Comparison of ENCODE assay signal across 8 mouse cellular contexts in the genomic region with DNA sequence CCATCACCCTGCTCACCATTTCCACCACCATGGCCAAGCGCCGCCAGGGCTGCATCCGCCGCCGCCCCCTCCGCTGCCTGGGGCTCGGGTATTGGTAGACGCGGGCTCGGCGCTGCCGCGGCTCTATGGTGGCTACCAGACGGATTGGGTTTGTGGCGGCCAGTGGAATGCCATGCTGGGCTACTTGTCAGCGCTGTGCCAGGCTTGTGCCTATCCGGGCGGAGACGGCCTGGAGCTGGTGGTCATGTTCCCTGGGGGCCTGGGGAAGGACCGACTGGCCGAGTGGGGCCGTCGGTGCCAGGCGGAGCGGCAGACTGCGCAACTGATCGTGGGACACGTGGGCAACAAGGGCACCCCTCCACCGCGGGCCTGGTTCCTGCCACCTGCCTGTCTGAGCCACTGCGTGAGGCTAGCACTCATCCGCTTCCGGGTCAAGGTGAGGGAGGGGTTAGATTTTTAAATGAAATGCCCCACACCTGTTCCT. TPM values are rescaled to one million over a fixed set of nuclear protein-coding genes. Genes with fewer than 3 reads are reported as not detected.
DNase-seq lines count a peak whose midpoint lies in the region; ATAC-seq and TF ChIP-seq lines count a peak whose summit lies in the region.

No protein-coding gene starts in this region.

- TF ChIP-seq POLR2A in embryonic fibroblast, embryonic 13.5 days (IDR thresholded peaks at IDR 0.05; ENCODE audit: low read depth, low read length), result 0 out of 2 replicates have a peak, but pooled peaks have one; percentile 37
- TF ChIP-seq POLR2A in myocyte (IDR thresholded peaks at IDR 0.05; ENCODE audit: insufficient read length, low read depth), result peak; percentile 60

- 16% methylated on average over 29 of the region's 33 CpGs for WGBS in heart, embryonic 11.5 days (ENCODE audit: insufficient replicate concordance)
- 31% methylated on average over 33 of the region's 33 CpGs for WGBS in kidney, embryonic 16.5 days
- 11% methylated on average over 19 of the region's 33 CpGs for WGBS in liver, embryonic 12.5 days (ENCODE audit: insufficient replicate concordance)
- 26% methylated on average over 29 of the region's 33 CpGs for WGBS in stomach, embryonic 14.5 days

- ATAC-seq in CD4-positive, CD25-positive, alpha-beta regulatory T cell, adult 4 months, result peak; percentile 73
- peak; percentile 65 for ATAC-seq in heart, embryonic 11.5 days (replicated peaks; ENCODE audit: insufficient number of reproducible peaks, low FRiP score, low TSS enrichment)
- ATAC-seq in kidney, embryonic 16.5 days (ENCODE audit: low FRiP score, low TSS enrichment), result peak; percentile 68
- peak; percentile 50 for ATAC-seq in liver, embryonic 12.5 days
- ATAC-seq in stomach, embryonic 14.5 days (ENCODE audit: insufficient number of reproducible peaks, insufficient read depth, low FRiP score, low read depth), result peak; percentile 62

- H3ac ChIP-seq in myocyte (ENCODE audit: control insufficient read depth, insufficient read length), result peak overlapping the region; percentile 19

- no peaks in the 10 kb centered on the region for H3K9me3 ChIP-seq in heart, embryonic 11.5 days (replicated peaks; ENCODE audit: control insufficient read depth, low read length)
- no peaks in the 10 kb centered on the region for H3K9me3 ChIP-seq in kidney, embryonic 16.5 days (ENCODE audit: low read length)
- no peaks in the 10 kb centered on the region for H3K9me3 ChIP-seq in liver, embryonic 12.5 days (replicated peaks)
- no peaks in the 10 kb centered on the region for H3K9me3 ChIP-seq in stomach, embryonic 14.5 days (ENCODE audit: control insufficient read depth, low read depth, low read length)

- H3K27ac ChIP-seq in embryonic fibroblast, embryonic 13.5 days (ENCODE audit: insufficient read depth, low read length), result peak overlapping the region; percentile 48
- 0 out of 2 replicates have a peak overlapping the region, but pooled peaks have one; percentile 76 for H3K27ac ChIP-seq in heart, embryonic 11.5 days (ENCODE audit: low read depth, low read length)
- H3K27ac ChIP-seq in kidney, embryonic 16.5 days (ENCODE audit: low read length), result peak overlapping the region; percentile 86
- peak overlapping the region; percentile 78 for H3K27ac ChIP-seq in liver, embryonic 12.5 days
- peak overlapping the region; percentile 75; the same call in 1 of the 2 replicates for H3K27ac ChIP-seq in stomach, embryonic 14.5 days (ENCODE audit: low read length)

- no peaks in the 10 kb centered on the region for H3K36me3 ChIP-seq in heart, embryonic 11.5 days (ENCODE audit: control insufficient read depth, insufficient read depth, low read length)
- H3K36me3 ChIP-seq in kidney, embryonic 16.5 days (ENCODE audit: insufficient read depth, low read length), result no peaks in the 10 kb centered on the region
- peaks cover 4% of the 10 kb centered on the region; the same call in 1 of the 2 replicates for H3K36me3 ChIP-seq in liver, embryonic 12.5 days
- no peaks in the 10 kb centered on the region for H3K36me3 ChIP-seq in myocyte (ENCODE audit: control insufficient read depth, insufficient read depth)
- no peaks in the 10 kb centered on the region for H3K36me3 ChIP-seq in stomach, embryonic 14.5 days (ENCODE audit: control insufficient read depth, insufficient read depth, low read length)

- H3K4me1 ChIP-seq in embryonic fibroblast, embryonic 13.5 days (ENCODE audit: control insufficient read depth, insufficient read depth, low read length), result no peaks in the 10 kb centered on the region
- no peaks in the 10 kb centered on the region for H3K4me1 ChIP-seq in heart, embryonic 11.5 days (ENCODE audit: control insufficient read depth, insufficient read depth, low read length)
- H3K4me1 ChIP-seq in kidney, embryonic 16.5 days (ENCODE audit: insufficient read depth, low read length), result peaks cover 10% of the 10 kb centered on the region; the same call in 1 of the 2 replicates
- peaks cover 11% of the 10 kb centered on the region for H3K4me1 ChIP-seq in liver, embryonic 12.5 days
- H3K4me1 ChIP-seq in stomach, embryonic 14.5 days (ENCODE audit: control insufficient read depth, insufficient read depth, low read length), result no peaks in the 10 kb centered on the region

- peak overlapping the region; percentile 71 for H3K9ac ChIP-seq in heart, embryonic 11.5 days (ENCODE audit: low read depth, low read length)
- H3K9ac ChIP-seq in kidney, embryonic 16.5 days (replicated peaks; ENCODE audit: low read length), result peak overlapping the region; percentile 70
- peak overlapping the region; percentile 78 for H3K9ac ChIP-seq in liver, embryonic 12.5 days
- H3K9ac ChIP-seq in stomach, embryonic 14.5 days (replicated peaks; ENCODE audit: low read depth, low read length), result peak overlapping the region; percentile 64

- peak overlapping the region; percentile 64 for H3K4me3 ChIP-seq in embryonic fibroblast, embryonic 13.5 days (ENCODE audit: insufficient read depth, low read length)
- H3K4me3 ChIP-seq in heart, embryonic 11.5 days (ENCODE audit: low read depth, low read length), result peak overlapping the region; percentile 73
- H3K4me3 ChIP-seq in kidney, embryonic 16.5 days (ENCODE audit: low read length), result peak overlapping the region; percentile 63
- peak overlapping the region; percentile 74 for H3K4me3 ChIP-seq in liver, embryonic 12.5 days
- H3K4me3 ChIP-seq in myocyte, result peak overlapping the region; percentile 32
- peak overlapping the region; percentile 57 for H3K4me3 ChIP-seq in stomach, embryonic 14.5 days (ENCODE audit: low read depth, low read length)

- TF ChIP-seq CTCF in embryonic fibroblast, embryonic 13.5 days (IDR thresholded peaks at IDR 0.05; ENCODE audit: borderline replicate concordance, insufficient read depth, low read length), result no peak

- peak overlapping the region; percentile 73 for H3K4me2 ChIP-seq in heart, embryonic 11.5 days
- peak overlapping the region; percentile 65 for H3K4me2 ChIP-seq in kidney, embryonic 16.5 days (replicated peaks; ENCODE audit: low read depth, low read length)
- peak overlapping the region; percentile 78 for H3K4me2 ChIP-seq in liver, embryonic 12.5 days
- H3K4me2 ChIP-seq in myocyte (ENCODE audit: low read depth), result peak overlapping the region; percentile 75
- H3K4me2 ChIP-seq in stomach, embryonic 14.5 days (replicated peaks; ENCODE audit: low read depth, low read length), result peak overlapping the region; percentile 57

- no peaks in the 10 kb centered on the region for H3K79me2 ChIP-seq in myocyte (ENCODE audit: control insufficient read depth, insufficient read depth)

- DNase-seq in adrenal gland, postnatal 4 days (ENCODE audit: low spot score in 2 of 2), result peak; percentile 4 to 6

- H3K27me3 ChIP-seq in heart, embryonic 11.5 days (ENCODE audit: control insufficient read depth, insufficient read depth, low read length), result peaks cover 10% of the 10 kb centered on the region; the same call in 1 of the 2 replicates
- H3K27me3 ChIP-seq in kidney, embryonic 16.5 days (ENCODE audit: insufficient read depth, low read length), result peaks cover 11% of the 10 kb centered on the region; the same call in 1 of the 2 replicates
- H3K27me3 ChIP-seq in liver, embryonic 12.5 days (replicated peaks), result peaks cover 26% of the 10 kb centered on the region
- H3K27me3 ChIP-seq in myocyte (ENCODE audit: control insufficient read depth, insufficient read depth, insufficient read length), result no peaks in the 10 kb centered on the region
- no peaks in the 10 kb centered on the region for H3K27me3 ChIP-seq in stomach, embryonic 14.5 days (ENCODE audit: control insufficient read depth, insufficient read depth, low read length)

TF ChIP-seq in myocyte, 11 proteins besides CTCF, POLR2A, EP300 and RAD21:
- TF ChIP-seq POLR2AphosphoS2 (IDR thresholded peaks at IDR 0.05; ENCODE audit: insufficient read length, low read depth) (peak; percentile 67), MAX (IDR thresholded peaks at IDR 0.05; ENCODE audit: low read depth) (no peak), MYOD1 (IDR thresholded peaks at IDR 0.05; ENCODE audit: control insufficient read depth in 1 of 3, insufficient read length in 2 of 3, low read depth in 2 of 3) (peak in 1 of 3 experiments; percentile 34)

RNA-seq across cellular contexts. Expression of a gene that starts 0.6 kb away (rescaled TPM):
- polyA plus RNA-seq in CD4-positive, CD25-positive, alpha-beta regulatory T cell, adult 4 months (2017; shearing (Covaris generic)), result 1 to 10 TPM; 1.3 to 1.7 TPM
- 10 to 100 TPM; 12.8 to 15.3 TPM for total RNA-seq in adrenal gland, postnatal 4 days (2021)
- 7.9 and 10.4 TPM in 2 replicates for polyA plus RNA-seq in embryonic fibroblast, embryonic 13.5 days (2011; ENCODE audit: insufficient read length, low read depth, missing spikeins)
- 4.1 and 4.3 TPM in 2 replicates for polyA plus RNA-seq in heart, embryonic 11.5 days (2014; fragmentation: Nextera tagmentation; extraction: Ambion mirVana)
- 4.0 and 5.3 TPM in 2 replicates for polyA plus RNA-seq in kidney, embryonic 16.5 days (2015; fragmentation: Nextera tagmentation; extraction: Ambion mirVana)
- polyA plus RNA-seq in liver, embryonic 12.5 days (2016; fragmentation: Nextera tagmentation; extraction: Ambion mirVana), result 1.2 and 1.3 TPM in 2 replicates
- polyA plus RNA-seq in myocyte (2012; fragmentation: generic; extraction: Trizol), result 3.0 TPM
- 4.7 TPM in 2 replicates for polyA plus RNA-seq in stomach, embryonic 14.5 days (2014; fragmentation: Nextera tagmentation; extraction: Ambion mirVana)

Comparison
In these comparisons a context has a peak if more than half of its experiments do, and no peak if none do; other contexts are left out.
1. Peak in every context shown above with its lines: DNase-seq, ATAC-seq, H3K4me3 ChIP-seq and H3K27ac ChIP-seq.